Mouse (Mus musculus): ENCODE results near the gene Ube2l6.

Gene Ube2l6

GRCm38 (mm10) chr2:84838993-84839980, 40.7 kb downstream of the Ube2l6 start:
- peak; percentile 58 for DNase-seq

GRCm38 (mm10) chr2:84840016-84840747, 41.6 kb downstream of the Ube2l6 start:
- DNase-seq = peak; percentile 77

- no peak for DNase-seq
These were observed 42.3 kb downstream of the Ube2l6 start for GRCm38 (mm10) chr2:84840748-84841563.

DNA sequence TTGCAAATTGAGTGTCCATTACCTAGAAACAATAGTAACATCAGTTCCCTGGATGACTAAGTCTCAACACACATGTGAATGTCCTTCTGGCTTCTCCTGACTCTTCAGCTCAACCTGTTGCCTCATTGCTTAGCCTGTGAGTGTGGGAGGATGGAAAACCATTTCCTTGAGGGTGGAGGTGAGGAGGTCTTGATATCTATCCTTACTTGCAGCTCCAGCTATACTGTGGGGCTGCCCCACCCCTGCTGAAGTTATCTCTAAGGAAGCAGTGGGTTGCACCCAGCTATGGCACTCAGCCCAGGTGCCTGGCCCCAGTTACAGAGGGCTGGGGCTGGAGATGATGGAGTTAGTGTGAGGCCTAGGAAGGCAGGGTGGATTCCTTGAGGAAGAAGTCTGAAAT, 43.3 kb downstream of the Ube2l6 start:
- peak; percentile 59 for DNase-seq

DNA sequence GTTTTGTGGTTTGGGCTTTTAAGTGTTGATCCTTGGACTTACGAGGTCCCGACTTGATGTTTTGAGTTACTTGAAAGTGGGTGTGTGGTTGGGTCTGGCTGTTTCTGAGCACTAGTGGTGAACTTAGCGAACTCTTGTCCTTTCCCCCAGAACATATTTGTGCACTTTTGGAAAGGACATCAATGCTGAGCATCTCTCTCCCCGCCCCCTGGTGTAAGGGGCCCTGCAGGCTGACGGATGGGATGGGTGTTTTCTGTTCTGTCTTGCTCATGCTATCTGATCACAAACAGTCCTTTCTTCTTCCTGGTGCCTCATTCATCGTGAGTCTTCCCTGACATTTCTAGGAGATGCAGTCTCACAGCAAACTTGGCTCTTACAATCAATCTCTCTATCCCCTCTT, 45.0 kb downstream of the Ube2l6 start:
- DNase-seq = peak; percentile 63

DNA sequence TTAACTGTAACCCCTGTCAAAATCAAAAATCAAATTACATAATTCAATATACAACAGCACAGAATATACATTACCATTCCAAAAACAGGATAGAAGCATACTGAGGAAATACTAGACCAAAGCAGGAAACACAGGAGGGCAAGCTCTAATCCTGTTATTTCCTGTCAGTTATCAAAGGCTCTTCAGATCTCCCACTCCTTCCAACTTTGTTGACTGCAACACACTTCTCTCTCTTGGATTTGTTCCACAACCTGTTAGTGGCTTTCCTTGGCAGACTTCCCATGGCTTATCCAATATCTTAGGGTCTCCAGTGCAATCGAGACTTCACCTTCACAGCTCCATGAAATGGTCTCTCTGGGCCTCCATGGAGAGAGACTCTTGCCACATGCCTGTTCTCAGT, 46.6 kb downstream of the Ube2l6 start:
- no peak for DNase-seq

- DNase-seq = no peak
These were observed 51.9 kb downstream of the Ube2l6 start for GRCm38 (mm10) chr2:84850407-84851129.

GRCm38 (mm10) chr2:84851130-84852040, 52.8 kb downstream of the Ube2l6 start:
- DNase-seq = no peak

- peak; percentile 73 for DNase-seq
These were observed 57.1 kb downstream of the Ube2l6 start for GRCm38 (mm10) chr2:84855732-84856131.

DNA sequence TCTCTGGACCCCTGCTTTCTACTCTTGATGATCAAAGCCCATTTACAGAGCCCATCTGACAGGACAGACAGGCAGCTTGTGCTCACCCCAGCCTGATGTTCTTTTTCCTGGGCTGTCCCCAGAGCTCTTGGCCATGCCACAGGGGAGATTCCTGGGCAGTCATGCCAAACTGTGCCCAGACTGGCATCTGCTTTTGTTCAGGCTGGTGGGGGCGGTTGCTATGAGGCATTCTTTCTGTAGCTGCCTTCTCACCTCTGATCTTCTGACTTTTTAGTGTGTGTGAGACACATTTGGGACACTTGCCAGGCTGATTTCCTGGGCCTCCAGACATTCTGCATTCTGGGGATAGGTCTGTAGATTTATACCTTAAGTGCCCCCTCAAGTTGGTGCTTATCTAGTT, 59.9 kb downstream of the Ube2l6 start:
- no peak for DNase-seq

Data from thymus, postnatal 4 days (tissue).